In genomic region chr16:57166611-57167513, GRCm38 (mm10) we compare ENCODE assay signal across 7 mouse cellular contexts. TPM values are rescaled to one million over a fixed set of nuclear protein-coding genes. Genes with fewer than 3 reads are reported as not detected.
A peak's percentile ranks its signal among the peaks of the same experiment; 100 is the strongest.
DNase-seq lines count a peak whose midpoint lies in the region; ATAC-seq lines count a peak whose summit lies in the region.

Gene Nit2, minus strand, starts transcription at chr16:57167341.

- under 1% methylated on average over 58 of the region's 58 CpGs for WGBS in embryonic facial prominence, embryonic 10.5 days
- WGBS in limb, embryonic 10.5 days: under 1% methylated on average over 58 of the region's 58 CpGs
- under 1% methylated on average over 58 of the region's 58 CpGs for WGBS in midbrain, embryonic 13.5 days

- peak within 1 kb of the TSS; percentile 76 for H3K4me2 ChIP-seq in midbrain, embryonic 13.5 days (replicated peaks)

- H3K4me1 ChIP-seq in embryonic facial prominence, embryonic 10.5 days: peaks cover 8% of the 10 kb centered on the region
- no peaks in the 10 kb centered on the region for H3K4me1 ChIP-seq in limb, embryonic 10.5 days
- peaks cover 19% of the 10 kb centered on the region for H3K4me1 ChIP-seq in midbrain, embryonic 13.5 days (replicated peaks)

- H3K9me3 ChIP-seq in embryonic facial prominence, embryonic 10.5 days: no peaks in the 10 kb centered on the region
- no peaks in the 10 kb centered on the region for H3K9me3 ChIP-seq in limb, embryonic 10.5 days (replicated peaks)
- no peaks in the 10 kb centered on the region for H3K9me3 ChIP-seq in midbrain, embryonic 13.5 days

- H3K36me3 ChIP-seq in embryonic facial prominence, embryonic 10.5 days (replicated peaks): peaks cover 35% of the 10 kb centered on the region
- peaks cover 29% of the 10 kb centered on the region for H3K36me3 ChIP-seq in limb, embryonic 10.5 days
- peaks cover 13% of the 10 kb centered on the region for H3K36me3 ChIP-seq in midbrain, embryonic 13.5 days

- ATAC-seq in granulocyte monocyte progenitor cell, adult 5-6 weeks (replicated peaks; ENCODE audit: poor library complexity, severe bottlenecking): peak; percentile 95
- ATAC-seq in midbrain, embryonic 13.5 days: peak; percentile 98

- peak within 1 kb of the TSS; percentile 77 for H3K9ac ChIP-seq in midbrain, embryonic 13.5 days (replicated peaks)

- peak within 1 kb of the TSS; percentile 92 for H3K27ac ChIP-seq in embryonic facial prominence, embryonic 10.5 days (replicated peaks)
- H3K27ac ChIP-seq in limb, embryonic 10.5 days: peak within 1 kb of the TSS; percentile 91
- peak within 1 kb of the TSS; percentile 79 for H3K27ac ChIP-seq in midbrain, embryonic 13.5 days

- peak; percentile 99 for DNase-seq in adrenal gland, postnatal 10 days
- peak; percentile 96 for DNase-seq in embryonic facial prominence, embryonic 10.5 days (ENCODE audit: low spot score)
- DNase-seq in kidney, adult 11 months: peak; percentile 94
- peak; percentile 97 for DNase-seq in limb, embryonic 10.5 days (ENCODE audit: low spot score)
- peak; percentile 93 for DNase-seq in spleen, adult 12 weeks (ENCODE audit: low spot score)

- no peaks in the 10 kb centered on the region for H3K27me3 ChIP-seq in embryonic facial prominence, embryonic 10.5 days (replicated peaks; ENCODE audit: low read depth, poor library complexity, severe bottlenecking)
- H3K27me3 ChIP-seq in limb, embryonic 10.5 days (ENCODE audit: low read depth, poor library complexity, severe bottlenecking): no peaks in the 10 kb centered on the region
- no peaks in the 10 kb centered on the region for H3K27me3 ChIP-seq in midbrain, embryonic 13.5 days

- peak within 1 kb of the TSS; percentile 76 for H3K4me3 ChIP-seq in embryonic facial prominence, embryonic 10.5 days
- H3K4me3 ChIP-seq in limb, embryonic 10.5 days: peak within 1 kb of the TSS; percentile 79
- H3K4me3 ChIP-seq in midbrain, embryonic 13.5 days (replicated peaks): peak within 1 kb of the TSS; percentile 81

RNA-seq across cellular contexts. Expression of gene Nit2, which starts in this region (rescaled TPM):
- 10 to 100 TPM; 88.7 to 94.6 TPM for total RNA-seq in adrenal gland, postnatal 10 days (2021)
- 62.2 and 68.1 TPM in 2 replicates for polyA plus RNA-seq in embryonic facial prominence, embryonic 10.5 days (2016; fragmentation: Nextera tagmentation; extraction: Ambion mirVana)
- 39.6 and 50.4 TPM in 2 replicates for total RNA-seq in granulocyte monocyte progenitor cell, adult 5-6 weeks (2014; fragmentation: Nextera tagmentation)
- 38.6 and 40.5 TPM in 2 replicates for total RNA-seq in granulocyte monocyte progenitor cell, adult 5-6 weeks (2017)
- 66.1 and 67.1 TPM in 2 replicates for polyA plus RNA-seq in limb, embryonic 10.5 days (2016; fragmentation: Nextera tagmentation; extraction: Ambion mirVana)
- polyA plus RNA-seq in midbrain, embryonic 13.5 days (2015; fragmentation: Nextera tagmentation; extraction: Ambion mirVana): 41.3 and 41.6 TPM in 2 replicates

Comparison
In these comparisons a context has a peak if more than half of its experiments do, and no peak if none do; other contexts are left out.
1. Peak in every context shown above with its lines: DNase-seq, ATAC-seq, H3K4me3 ChIP-seq and H3K27ac ChIP-seq.